Mouse (Mus musculus) heart, postnatal 0 days (tissue): ENCODE measurements around the gene Hpn. TPM values are rescaled to one million over a fixed set of nuclear protein-coding genes. Genes with fewer than 3 reads are reported as not detected.

Experiments
- ATAC-seq: fragments of 200-750 bp; cut with Nextera tagmentation; 2 replicates; pipeline ENCODE4 v1.8.0; 2017; ENCODE audit warnings: low read depth, moderate number of reproducible peaks, moderate library complexity; ENCODE audit not compliant: insufficient read depth
- DNase-seq: peaks from one replicate; pipeline ENCODE4 v3.0.0-alpha.2; 2016; ENCODE audit warnings: low spot score
- H3K27ac ChIP-seq: fragments of 300-500 bp; sonication (generic); 2 replicates; pipeline ENCODE4 v1.5.1; 2014; ENCODE audit warnings: low read depth, mild to moderate bottlenecking
- H3K27me3 ChIP-seq: fragments of 300-500 bp; sonication (generic); 2 replicates; pipeline ENCODE4 v1.6.1; 2014; ENCODE audit warnings: low read length, mixed read lengths; ENCODE audit not compliant: control insufficient read depth, insufficient read depth
- H3K36me3 ChIP-seq: fragments of 300-500 bp; sonication (generic); replicated peaks from 2 replicates; pipeline ENCODE4 v1.6.1; 2014; ENCODE audit warnings: low read length, mixed read lengths; ENCODE audit not compliant: control insufficient read depth, insufficient read depth
- H3K4me1 ChIP-seq: fragments of 300-500 bp; sonication (generic); 2 replicates; pipeline ENCODE4 v1.6.1; 2014; ENCODE audit warnings: antibody characterized with exemption; ENCODE audit not compliant: control insufficient read depth, insufficient read depth
- H3K4me2 ChIP-seq: fragments of 300-500 bp; sonication (generic); 2 replicates; pipeline ENCODE4 v1.6.1; 2014; ENCODE audit warnings: low read depth, mild to moderate bottlenecking, low read length, moderate library complexity
- H3K4me3 ChIP-seq: fragments of 300-500 bp; sonication (generic); 2 replicates; pipeline ENCODE4 v1.5.1; 2014; ENCODE audit warnings: low read depth, low read length
- H3K9ac ChIP-seq: fragments of 300-500 bp; sonication (generic); replicated peaks from 2 replicates; pipeline ENCODE4 v1.6.1; 2014; ENCODE audit warnings: low read depth, low read length, mixed read lengths
- H3K9me3 ChIP-seq: fragments of 300-500 bp; sonication (generic); replicated peaks from 2 replicates; pipeline ENCODE4 v1.6.1; 2016; ENCODE audit warnings: low read length; ENCODE audit not compliant: control insufficient read depth
- CTCF ChIP-seq: IDR thresholded peaks from 2 replicates; pipeline ENCODE4 v1.5.1; 2016; ENCODE audit warnings: antibody characterized with exemption, control low read depth, low read depth
- EP300 ChIP-seq: IDR thresholded peaks from 2 replicates; pipeline ENCODE4 v1.6.1; 2016; ENCODE audit warnings: antibody characterized with exemption, low read depth
- WGBS: fragments of 180-500 bp; shearing (Covaris S2); extraction: QIAGEN DNeasy Blood & Tissue Kit; methylation state at CpG from one replicate; pipeline ENCODE4 v1.1.7; 2014; 5-methylcytosine and 5-hydroxymethylcytosine counted together
- polyA plus RNA-seq: library from polyadenylated mRNA; unstranded; fragments of >200 nt; fragmentation: Nextera tagmentation; extraction: Ambion mirVana; gene quantifications from 2 replicates; pipeline ENCODE4 v1.2.1, GENCODE M21; 2015
- total RNA-seq: library from RNA; depleted of rRNA; stranded (reverse); fragments of >200 nt; gene quantifications from 2 replicates; pipeline ENCODE4 v1.2.3, GENCODE M21; 2014; ENCODE audit warnings: low replicate concordance

Hpn gene
- total and polyA plus RNA-seq, 2 experiments from 2014 or later: 1.7 to 10.5 TPM

- Histone ChIP-seq H3K27me3 (no peaks in the 10 kb centered on the region), H3K36me3 (no peaks in the 10 kb centered on the region), H3K4me2 (no peak overlapping the region), H3K27ac (no peak overlapping the region), H3K4me3 (no peak overlapping the region), H3K4me1 (peaks cover 4% of the 10 kb centered on the region; the same call in 1 of the 2 replicates), H3K9ac (no peak overlapping the region), H3K9me3 (no peaks in the 10 kb centered on the region)
- WGBS: 28% methylated on average over 5 of the region's 7 CpGs
- TF ChIP-seq EP300 (no peak), CTCF (no peak)
- peak; percentile 55 for DNase-seq
- peak; percentile 68 for ATAC-seq
These were observed 6.0 kb downstream of the Hpn start for GRCm38 (mm10) chr7:31109091-31109490.

GRCm38 (mm10) chr7:31107781-31108180 is 7.3 kb downstream of the Hpn start:
- Histone ChIP-seq H3K4me1 (peaks cover 4% of the 10 kb centered on the region; the same call in 1 of the 2 replicates), H3K36me3 (no peaks in the 10 kb centered on the region), H3K4me2 (no peak overlapping the region), H3K4me3 (no peak overlapping the region), H3K9me3 (no peaks in the 10 kb centered on the region), H3K27ac (no peak overlapping the region), H3K9ac (no peak overlapping the region), H3K27me3 (0 out of 2 replicates have a peak, but pooled peaks cover under 1% of the 10 kb centered on the region)
- WGBS: 88% methylated on average over 11 of the region's 11 CpGs
- DNase-seq (no peak), ATAC-seq (no peak)
- TF ChIP-seq CTCF (no peak), EP300 (no peak)

- 53% methylated on average over 3 of the region's 3 CpGs for WGBS
- Histone ChIP-seq H3K4me1 (peaks cover 4% of the 10 kb centered on the region; the same call in 1 of the 2 replicates), H3K9ac (no peak overlapping the region), H3K4me3 (no peak overlapping the region), H3K4me2 (no peak overlapping the region), H3K36me3 (no peaks in the 10 kb centered on the region), H3K9me3 (no peaks in the 10 kb centered on the region), H3K27ac (no peak overlapping the region), H3K27me3 (peaks cover 9% of the 10 kb centered on the region; the same call in 1 of the 2 replicates)
- TF ChIP-seq EP300 (no peak), CTCF (no peak)
- no peak for DNase-seq
- no peak for ATAC-seq
These were observed 8.9 kb downstream of the Hpn start for GRCm38 (mm10) chr7:31106166-31106565.

DNA sequence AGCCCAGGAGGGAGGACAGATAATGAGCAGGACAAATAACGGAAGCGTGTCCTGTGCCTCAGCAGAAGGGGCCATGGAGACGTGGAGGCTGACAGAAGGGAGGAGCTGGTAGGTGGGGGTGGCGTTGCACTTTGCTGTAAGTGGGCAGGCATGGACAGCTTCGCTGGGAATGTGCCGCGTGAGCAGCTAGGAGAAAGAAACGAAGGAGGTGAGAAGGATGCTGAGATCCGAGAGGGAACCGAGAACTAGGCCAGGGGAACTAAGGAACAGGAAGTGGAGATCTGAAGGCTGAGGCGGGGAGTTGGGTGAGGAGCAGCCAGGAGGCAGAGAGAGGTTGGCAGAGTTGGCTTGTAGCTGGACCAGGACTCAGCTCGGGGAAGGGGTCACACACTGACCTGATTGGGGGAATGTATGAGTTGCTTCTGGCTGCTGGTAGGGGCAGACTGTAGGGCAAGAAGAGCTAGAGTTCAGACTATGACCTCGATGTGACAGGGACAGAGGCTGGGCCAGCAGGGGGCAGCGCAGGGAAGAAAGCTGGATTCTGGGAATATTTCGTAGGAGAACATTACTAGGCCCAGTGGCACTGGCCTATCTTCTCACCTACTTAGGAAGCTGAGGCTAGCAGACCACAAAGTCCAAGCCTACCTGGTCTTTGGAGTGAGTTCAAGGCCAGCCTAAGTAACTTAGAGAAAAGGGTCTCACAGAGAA is 9.9 kb downstream of the Hpn start:
- peak; percentile 54 for DNase-seq
- Histone ChIP-seq H3K27me3 (peaks cover 9% of the 10 kb centered on the region; the same call in 1 of the 2 replicates), H3K36me3 (no peaks in the 10 kb centered on the region), H3K4me2 (no peak overlapping the region), H3K9me3 (no peaks in the 10 kb centered on the region), H3K4me3 (no peak overlapping the region), H3K27ac (no peak overlapping the region), H3K9ac (no peak overlapping the region), H3K4me1 (peaks cover 4% of the 10 kb centered on the region; the same call in 1 of the 2 replicates)
- 30% methylated on average over 15 of the region's 15 CpGs for WGBS
- TF ChIP-seq CTCF (peak; percentile 69), EP300 (no peak)
- no peak for ATAC-seq

DNA sequence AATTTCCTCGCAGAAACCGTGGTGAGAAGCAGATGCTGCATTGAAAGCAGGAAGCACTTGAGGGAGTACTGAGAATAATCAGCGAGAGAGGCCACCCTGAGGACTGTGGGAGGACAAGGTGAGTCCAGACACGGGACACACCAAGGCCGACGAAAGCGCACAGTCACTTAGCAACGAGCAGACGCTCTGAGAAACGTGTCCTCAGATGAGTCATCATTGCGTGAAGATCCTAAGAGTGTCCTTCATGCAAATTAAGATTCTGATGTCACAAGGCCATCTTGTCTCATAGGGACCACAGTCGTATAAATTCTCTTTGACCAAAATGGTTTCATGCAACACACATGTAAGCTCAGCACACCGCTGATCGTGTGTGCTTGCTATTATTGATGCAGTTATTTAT is 14.3 kb downstream of the Hpn start:
- ATAC-seq (no peak), DNase-seq (no peak)
- Histone ChIP-seq H3K4me3 (no peak overlapping the region), H3K4me2 (no peak overlapping the region), H3K36me3 (no peaks in the 10 kb centered on the region), H3K27me3 (peaks cover 9% of the 10 kb centered on the region; the same call in 1 of the 2 replicates), H3K9me3 (no peaks in the 10 kb centered on the region), H3K9ac (no peak overlapping the region), H3K27ac (no peak overlapping the region), H3K4me1 (no peaks in the 10 kb centered on the region)
- TF ChIP-seq EP300 (no peak), CTCF (no peak)
- 53% methylated on average over 14 of the region's 14 CpGs for WGBS
